Mouse (Mus musculus) urinary bladder, postnatal 10 days (tissue): ENCODE data around the gene Maml2.

Experiments used
- DNase-seq: peaks from one replicate; pipeline ENCODE4 v3.0.0; 2022; ENCODE audit warnings: low spot score

Gene Maml2

DNA sequence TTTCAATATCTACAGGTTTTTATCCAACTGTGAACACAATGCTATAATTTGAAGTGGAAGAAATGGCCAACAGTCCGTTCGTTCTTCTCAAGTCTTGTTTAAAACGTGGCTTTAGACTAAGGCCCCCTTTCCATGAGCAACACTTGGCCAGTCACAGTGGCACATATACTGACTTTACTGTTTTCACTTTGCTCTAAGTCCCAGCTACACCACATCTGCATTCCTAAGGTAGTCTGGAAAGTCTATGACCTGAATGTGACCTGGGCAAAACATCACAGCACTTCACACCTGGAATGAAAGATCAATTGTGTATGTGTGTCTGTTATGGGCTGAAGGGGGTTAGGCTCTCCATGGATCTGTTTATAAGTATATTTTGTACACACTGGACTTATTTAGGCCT is 151.0 kb downstream of the Maml2 start:
- no peak for DNase-seq

DNA sequence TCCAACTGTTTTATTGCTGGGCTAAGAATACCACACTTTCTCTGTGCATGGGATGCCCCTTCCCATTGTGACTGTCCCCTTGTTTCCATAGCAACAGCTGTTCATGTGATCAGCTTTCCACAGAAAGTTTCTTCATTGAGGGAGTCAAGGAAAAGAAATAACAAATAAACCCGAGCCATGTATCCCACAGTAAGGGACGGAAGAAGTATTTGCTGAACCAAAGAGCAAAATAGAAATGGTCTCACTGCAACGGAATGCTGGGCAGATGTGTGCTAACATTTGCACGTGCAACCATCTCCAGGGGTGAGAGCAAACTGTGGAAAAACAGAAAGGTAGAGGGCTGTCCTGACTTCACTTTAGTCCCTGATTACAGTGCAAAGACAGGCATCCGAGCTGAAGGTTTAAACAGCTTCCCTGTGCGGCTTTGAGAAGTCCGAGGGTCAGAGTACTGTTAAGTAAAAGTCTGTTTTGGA is 156.9 kb downstream of the Maml2 start:
- no peak for DNase-seq

DNA sequence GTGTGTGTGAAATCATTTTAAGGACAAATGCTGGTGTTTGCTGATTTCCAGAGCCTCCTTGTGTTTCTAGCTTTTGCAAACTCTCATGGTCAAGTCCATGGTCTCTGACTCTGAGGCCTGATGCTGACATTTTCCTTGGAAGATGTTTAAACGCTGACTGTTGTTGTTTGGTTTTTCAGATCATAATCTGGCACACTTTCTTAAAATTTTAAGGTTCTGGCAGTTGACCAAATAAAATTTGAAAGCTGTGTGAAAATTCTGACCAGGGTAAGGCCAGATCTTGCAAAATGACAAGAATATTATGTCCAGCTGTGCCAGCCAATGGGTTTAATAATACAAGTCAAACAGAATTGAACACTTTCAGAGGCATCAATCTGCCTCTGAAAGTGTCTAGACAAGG is 157.5 kb downstream of the Maml2 start:
- DNase-seq = no peak

DNA sequence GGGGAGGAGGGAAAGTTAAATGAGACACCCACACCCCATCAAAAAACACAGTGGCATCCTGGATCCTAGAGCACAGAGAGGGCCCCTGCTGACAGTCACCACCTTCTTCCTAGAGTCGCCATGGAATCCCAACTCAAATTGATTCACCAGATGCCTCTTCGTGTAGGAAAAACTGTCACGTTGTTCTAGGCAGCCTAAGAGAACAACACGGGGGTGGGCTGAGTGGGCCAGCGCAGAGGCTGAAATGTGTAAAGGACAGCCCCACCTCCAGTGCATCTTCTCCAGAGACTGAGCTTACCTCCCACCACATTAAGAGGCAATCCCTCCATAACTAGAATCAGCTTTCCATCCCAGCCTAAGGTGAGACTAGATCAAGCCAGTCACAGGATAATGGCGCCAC is 160.0 kb downstream of the Maml2 start:
- DNase-seq = no peak

DNA sequence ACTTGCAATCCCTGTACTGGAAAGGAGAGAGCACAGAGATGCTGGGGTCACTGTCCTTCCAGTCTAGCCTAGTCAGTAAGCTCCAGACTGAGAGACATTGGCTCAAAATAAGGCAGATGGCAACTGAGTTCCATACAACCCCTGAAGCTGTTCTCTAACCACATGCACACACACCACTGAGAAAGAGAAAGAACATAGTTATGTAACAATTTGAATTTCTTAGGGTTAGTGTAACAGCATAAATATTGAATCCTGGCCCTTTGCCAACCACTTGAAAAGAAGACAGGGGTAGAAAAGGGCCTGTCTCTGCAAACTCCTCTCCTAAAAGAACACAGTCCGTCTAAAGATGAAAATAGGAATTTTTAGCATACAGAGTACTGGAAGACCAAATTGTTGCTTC is 161.6 kb downstream of the Maml2 start:
- DNase-seq = no peak

DNA sequence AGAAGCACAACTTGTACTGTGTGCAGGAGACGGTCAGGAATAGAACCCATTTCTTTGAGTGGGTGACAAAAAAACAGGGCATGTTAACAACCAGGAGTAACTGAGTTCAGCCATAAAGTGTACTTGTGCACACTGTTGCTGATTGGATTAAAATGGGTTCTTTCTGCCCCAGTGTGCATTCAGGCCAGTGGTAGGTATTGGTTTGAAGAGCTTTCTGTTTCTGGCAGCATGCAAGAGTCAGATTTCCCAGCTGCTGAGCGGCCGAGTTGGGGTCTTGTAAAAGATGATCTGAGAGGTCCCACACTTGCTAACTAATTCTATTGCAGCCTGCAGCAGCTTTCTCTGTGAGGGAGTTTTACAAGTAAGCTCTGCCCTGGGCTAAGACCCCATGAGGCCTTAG is 162.3 kb downstream of the Maml2 start:
- no peak for DNase-seq

DNA sequence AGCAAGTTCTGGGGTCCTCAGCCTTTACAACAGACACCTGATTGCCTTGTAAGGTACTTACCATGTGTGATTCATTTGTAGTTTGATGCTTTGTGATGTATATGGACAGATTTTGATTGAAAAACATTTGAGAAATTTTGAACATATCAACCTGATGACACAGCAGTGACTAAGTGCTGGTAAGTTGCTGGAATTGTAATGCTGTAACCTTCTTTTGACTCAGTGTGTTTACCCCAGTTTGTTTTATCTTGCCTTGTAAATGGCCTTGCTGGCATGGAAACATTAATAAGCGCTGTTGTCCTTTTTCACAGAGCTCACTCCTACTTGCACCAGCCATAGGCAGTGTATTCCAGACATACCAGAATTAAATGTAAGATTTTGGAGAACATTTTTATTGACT is 163.2 kb downstream of the Maml2 start:
- no peak for DNase-seq

DNA sequence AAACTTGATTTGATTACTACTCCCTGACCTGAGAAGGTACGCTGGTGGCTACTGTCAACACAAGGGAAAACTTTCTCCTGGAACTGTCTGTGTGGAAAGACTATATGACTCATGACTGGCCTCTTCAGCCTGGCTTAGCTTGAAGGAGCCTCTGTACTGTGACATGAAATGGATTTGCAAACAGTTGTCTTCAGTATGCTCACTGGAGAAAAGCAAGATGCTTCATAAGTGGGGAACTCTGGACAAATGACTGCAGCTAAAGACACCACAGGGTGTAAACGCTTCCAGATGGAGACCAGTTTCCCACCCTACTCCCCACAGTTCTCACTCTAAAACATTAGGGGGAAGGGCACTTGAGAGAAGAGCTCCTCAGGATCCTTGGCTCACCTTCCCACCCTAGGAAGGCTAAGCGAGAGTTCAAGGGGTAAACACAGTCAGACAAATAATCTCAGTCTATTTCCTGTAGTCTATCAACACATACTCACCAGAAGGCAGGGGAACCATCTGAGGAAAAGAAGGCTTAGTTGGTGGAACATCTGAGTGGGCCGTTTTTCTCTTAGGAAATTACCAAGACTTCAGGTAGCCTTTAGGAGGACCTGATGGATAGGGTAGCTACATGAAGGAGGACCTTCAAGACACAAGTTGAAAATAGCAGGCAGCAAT is 167.7 kb downstream of the Maml2 start:
- no peak for DNase-seq

DNA sequence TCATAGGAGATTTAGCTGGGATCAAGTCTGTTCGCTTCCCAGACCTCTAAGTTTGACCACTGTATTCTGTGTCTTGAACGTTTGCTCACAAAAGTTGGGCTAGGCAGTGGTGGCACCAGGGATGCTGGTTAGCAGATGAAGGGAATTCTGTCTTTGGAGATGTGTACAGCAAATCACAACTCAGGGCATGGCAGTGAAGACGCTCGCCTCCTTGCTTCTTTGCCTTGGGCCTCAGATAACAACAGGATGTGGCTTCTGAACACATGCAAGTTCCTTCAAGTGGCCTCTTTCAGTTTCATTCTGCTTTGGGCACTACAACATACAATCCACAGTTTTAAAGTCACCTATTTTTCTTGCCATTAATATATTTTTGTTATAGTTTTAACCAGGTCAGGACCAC is 168.6 kb downstream of the Maml2 start:
- DNase-seq = no peak

DNA sequence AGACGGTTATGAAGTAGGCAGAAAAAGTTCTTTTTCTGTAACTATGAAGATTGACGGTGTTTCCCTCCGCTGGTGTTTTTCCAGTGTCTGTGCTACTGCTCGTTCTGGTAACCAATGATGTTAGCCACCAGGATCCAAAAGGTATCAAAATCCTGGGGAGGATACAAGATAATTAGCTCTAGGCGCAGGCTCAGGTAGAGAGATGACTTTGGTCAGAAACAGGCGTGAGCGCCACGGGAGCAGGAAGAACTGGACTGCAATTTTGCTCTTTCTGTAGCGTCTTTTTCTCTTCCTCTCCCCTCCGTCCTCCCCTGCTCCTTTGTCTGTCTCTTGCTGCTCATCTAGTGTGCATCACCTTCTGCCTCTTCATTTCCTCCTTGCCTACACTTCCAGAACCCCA is 169.1 kb downstream of the Maml2 start:
- no peak for DNase-seq

DNA sequence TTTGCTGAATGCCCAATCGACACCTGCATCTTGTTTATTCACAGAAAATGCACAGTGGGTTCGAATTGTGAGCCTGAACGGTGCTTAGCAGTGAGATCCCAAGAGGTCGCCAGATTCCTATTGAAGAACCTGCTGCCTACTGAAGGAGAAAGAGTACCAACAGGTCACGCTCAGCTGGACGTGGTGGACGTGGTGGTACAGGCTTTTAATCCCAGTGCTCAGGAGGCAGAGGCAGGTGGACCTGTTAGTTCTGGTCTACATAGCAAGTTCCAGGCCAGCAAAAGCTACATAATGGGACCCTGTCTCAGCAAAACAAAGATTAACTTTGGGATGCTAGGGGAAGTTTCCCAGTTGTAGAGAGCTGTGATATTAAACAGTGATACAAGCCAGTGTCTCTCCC is 170.0 kb downstream of the Maml2 start:
- DNase-seq = no peak

DNA sequence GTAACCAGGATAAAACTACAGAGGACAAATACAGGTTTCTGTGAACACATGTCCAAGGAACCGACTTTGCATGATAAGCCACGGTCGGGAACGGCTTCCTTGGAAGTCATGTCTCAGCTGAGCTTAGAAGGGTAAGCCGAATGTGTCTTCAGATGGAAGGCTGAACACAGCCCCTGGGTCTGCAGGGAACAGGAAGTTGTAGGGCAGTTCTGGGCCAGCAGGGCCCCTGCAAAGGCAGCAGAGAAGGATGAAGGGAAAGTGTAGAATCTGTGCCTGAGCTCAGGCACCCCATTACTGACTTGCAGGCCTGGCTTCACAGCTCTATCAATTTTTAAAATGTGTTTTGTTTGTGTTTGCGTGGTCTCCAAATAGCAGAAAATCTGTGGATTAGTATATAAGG is 171.0 kb downstream of the Maml2 start:
- DNase-seq = no peak

DNA sequence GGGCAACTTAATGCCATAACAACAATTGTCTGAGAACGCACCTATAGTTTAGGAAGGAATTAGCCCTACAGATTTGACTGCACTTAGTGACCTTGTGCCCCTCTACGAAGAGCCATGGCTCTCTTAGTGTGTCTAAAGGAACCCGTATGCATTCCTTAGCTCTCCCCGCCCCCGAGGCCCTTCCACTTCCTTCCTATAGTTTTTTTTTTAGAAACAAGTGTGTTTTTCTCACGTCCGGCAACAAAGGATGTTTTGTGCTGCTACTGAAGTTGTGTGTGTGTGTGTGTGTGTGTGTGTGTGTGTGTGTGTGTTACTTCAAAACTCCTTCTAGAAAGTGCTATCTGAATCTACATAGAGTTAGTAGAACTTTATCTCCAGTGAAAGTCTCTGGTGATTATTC is 172.3 kb downstream of the Maml2 start:
- no peak for DNase-seq

DNA sequence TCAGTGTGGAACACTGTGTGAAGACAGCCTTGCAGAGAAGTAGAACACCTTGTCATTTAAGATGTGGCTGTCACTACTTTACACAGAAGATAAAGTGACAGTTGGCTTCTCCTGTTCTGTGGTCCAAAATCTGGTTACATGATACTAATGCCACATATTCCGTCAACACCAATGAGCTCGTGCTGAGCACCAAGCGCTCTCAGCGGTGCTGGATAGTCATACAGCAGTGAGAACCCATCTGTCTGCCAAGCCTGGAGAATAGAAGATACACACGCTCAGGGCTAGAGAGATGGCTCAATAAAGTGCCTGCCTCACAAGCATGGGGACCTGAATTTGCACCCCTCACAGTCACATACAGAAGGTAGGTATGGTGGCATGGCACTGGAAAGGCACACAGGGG is 177.2 kb downstream of the Maml2 start:
- DNase-seq = no peak

DNA sequence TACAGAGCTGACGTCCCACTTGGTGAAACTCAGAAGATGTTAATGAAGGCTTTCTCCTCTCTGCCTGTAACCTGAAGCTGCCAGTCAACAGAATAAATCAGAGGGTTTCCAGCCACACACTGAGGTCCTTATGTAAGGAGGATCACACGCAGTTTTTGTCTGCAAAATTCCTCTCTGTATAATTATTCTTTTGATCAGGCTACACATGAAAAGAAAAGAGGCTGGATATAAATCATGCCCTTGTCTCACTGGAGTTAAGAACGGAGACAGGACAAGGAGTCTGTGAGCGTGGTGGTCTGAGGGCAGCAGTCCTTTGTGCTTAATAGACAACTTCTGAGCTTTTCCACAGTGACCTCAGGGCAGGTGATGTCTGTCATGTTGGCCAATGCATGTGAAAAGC is 181.5 kb downstream of the Maml2 start:
- no peak for DNase-seq

DNA sequence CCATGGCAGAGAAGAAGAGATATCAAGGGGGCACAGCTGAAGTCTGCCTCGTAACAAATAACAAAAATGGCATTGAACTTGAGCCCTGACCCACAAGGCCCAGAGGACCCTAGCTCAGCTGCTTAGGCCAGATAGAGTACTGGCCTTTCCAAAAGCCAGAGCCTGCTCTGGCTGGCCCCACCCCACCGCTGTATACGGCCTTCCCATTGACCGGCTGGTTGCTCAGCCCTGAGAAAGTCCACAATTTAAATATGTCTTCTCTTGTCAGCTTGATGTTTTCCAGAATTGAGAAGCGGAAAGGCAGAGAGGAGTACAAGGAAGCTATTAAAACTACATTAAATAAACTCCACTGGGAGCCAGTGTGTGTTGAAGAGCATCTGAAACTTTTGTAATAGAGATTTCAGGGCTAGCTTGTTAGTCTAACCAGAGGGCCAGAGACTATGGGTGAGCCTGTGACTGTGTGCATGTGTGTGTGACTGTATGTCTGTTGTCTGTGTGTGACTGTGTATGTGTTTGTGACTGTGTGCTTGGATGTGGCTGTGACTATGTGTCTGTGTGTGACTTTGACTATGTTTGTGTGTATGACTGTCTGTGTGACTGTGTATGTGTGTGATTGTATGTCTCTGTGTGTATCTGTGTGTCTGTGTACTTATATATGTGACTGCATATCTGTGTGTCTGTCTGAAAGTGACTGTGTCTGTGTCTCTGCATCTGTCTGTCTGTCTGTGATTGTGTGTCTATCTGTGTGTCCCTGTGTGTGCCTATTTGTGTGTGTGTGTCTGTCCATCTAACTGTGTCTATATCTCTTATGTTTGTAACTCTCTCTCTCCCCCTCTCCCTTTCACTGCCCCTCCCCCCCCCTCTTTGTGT is 185.7 kb downstream of the Maml2 start:
- no peak for DNase-seq

DNA sequence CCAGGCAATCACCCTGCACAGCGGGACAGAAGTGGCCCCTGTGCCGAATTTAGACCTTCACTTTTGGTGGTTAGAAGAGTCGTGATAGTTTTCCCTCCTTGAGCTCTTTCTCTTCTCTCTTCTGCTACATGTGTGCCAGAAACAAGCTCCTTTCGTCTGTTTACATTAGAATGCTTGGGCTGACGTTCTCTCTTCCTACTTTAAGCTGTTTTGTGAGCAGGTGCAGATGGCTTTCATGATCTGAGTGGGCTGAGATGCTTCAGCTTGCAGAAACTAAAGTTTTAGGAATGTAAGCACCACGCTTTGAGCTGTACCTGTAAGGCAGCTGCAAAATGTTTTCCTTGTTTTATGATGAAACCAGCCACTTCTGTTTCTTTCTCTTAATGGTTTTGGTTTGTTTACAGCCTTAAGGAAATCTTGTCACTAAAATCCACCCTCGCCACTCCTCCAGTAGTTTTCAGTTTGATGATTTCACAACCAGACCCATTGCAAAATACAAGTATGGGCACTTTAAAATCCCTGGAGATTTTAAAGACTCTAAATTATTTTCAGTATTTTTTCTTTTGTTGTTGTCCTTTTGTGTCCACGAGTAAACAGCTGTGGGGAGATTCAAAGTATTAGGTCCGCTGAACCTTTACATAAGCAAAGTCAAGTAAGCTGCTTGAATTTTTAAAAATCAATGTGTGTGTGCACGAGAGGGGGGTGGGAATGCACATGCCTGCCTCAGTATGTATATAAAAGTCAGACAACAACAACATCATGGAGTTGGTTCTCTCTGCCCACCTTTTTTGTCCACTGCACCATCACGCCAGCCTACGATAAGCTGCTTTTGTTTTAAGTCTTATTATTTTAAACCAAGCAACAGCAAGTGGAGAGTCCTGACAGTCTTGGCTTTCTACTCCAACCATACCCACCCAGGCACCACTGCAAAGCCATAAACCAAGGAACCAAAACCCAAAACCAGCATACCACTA is 186.8 kb downstream of the Maml2 start:
- DNase-seq = no peak

DNA sequence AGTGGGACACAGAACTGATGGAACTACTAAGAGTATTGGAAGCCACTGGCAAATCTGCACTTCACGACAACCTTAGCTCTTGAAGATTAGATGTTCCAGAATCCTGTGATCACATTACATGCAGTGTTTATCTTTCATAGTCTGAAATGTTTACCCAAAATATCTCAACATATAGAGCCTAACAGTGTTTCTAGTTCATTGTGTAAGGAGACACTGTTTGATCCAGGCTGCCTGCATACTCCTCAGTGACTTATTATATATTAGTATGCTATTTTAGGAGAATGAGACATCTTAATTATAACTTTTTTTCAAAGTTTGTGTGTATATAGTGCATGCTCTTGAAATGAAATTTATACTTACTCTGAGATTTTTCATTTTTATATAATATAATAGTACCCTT is 188.2 kb downstream of the Maml2 start:
- DNase-seq = no peak

DNA sequence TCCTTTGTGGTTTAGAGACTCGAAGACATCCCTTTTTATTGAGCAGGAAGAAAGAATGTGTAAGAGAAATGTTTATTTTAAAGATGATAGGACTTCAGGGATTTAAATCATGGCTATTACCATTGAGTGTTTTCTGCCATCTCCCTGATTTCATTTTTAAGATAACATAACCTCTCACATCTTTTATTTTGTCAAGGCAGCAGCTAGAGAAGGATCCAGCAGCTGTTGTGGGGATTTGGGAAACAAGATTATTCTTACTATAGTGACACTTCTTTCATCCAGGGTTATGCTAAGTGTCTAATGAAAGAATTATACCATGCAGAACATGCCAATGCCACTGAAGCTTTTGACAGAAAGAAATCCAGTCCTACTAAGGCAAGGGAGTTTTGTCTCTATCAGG is 193.3 kb downstream of the Maml2 start:
- no peak for DNase-seq

DNA sequence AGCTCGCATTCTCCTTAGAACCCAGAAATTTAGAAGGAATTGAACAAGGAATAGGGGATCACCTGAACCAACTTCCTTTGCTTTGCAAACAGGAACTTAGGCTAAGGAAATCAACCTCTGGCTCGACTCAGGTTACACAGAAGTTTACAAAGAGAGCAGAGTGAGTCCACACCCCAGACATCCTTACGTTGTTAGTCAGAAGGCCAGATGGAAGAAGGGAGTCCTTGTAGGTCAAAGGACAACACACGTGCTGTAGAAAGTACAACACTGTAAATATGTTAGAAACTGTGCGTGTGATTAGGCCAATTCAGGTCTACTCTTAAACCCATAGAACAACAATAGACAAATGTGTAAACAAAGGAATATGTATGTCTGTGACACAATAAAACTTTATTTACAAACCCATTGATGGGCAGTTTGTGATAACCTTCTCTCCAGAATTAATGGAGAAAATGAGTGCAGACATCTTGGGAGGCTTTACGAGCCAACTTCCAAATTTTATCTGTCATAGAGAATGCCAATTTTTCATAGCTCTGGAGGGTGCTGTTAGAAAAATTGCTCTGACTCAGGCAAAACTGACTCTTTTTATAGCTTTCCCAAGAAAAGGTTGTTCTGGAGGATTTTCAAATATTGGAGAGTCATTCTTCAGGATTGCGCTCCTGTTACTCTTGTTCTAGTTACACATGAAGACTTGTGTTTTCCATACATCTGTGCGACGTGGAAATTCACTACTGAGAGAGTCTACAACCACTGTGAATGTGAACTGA is 194.3 kb downstream of the Maml2 start:
- DNase-seq = no peak

DNA sequence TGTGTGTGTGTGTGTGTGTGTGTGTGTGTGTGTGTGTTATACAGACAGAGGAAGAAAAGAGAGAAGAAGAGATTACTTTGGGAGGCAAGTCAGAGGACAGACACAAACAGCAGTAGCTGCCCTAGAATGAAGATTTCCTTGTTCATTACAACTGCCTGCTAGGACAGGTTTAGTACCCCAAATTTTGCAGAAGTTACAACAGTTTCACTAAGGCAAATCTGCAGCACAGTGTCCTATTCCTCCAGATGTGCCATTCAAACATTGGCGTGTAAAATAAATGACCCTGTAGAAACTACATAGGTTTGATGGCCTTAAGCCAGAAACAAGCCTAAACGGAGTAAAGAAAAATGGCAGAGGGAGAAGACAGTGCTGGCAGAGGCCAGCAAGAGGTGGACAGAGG is 195.1 kb downstream of the Maml2 start:
- no peak for DNase-seq

DNA sequence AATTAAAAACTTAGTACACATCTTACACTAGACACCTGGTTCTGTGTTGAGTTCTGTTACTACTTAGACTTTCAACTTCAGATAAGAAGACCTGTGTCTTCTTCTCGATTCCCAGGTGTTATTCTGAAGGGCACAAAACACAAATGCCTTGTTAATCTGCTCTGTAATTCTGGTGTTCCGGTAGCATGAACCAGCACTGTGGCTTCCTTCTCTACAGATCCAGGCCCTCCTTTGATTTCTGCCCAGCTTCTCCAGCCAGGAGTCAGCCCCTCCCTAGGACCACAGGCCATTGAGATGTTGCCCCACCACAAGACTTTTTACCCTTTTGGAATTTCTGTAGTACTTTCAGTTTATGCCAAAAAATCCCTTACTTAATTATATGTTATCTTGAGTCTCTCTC is 196.0 kb downstream of the Maml2 start:
- no peak for DNase-seq
